Mouse (Mus musculus) spleen, adult 18-20 months (tissue): ENCODE data around the gene Jmjd4.
A peak's percentile ranks its signal among the peaks of the same experiment; 100 is the strongest.

Experiments used
- DNase-seq, 2 experiments: peaks; one replicate each; pipeline ENCODE4 v3.0.0; 2022; ENCODE audit warnings: mixed read lengths in 2 of 2

The Jmjd4 gene

GRCm38 (mm10) chr11:59449741-59450229, at the start of gene Jmjd4:
Gene Jmjd4 (plus strand): TSS chr11:59450045.
- peak; percentile 85 to 91 for DNase-seq

GRCm38 (mm10) chr11:59400876-59401275, 49.0 kb upstream of the Jmjd4 start:
- DNase-seq, result no peak

- DNase-seq, result no peak
Measured at GRCm38 (mm10) chr11:59405761-59406160, 44.1 kb upstream of the Jmjd4 start.

- no peak for DNase-seq
Measured at GRCm38 (mm10) chr11:59410851-59411250, 39.0 kb upstream of the Jmjd4 start.

GRCm38 (mm10) chr11:59412058-59412457, 37.8 kb upstream of the Jmjd4 start:
- no peak for DNase-seq

- DNase-seq, result no peak
Measured at GRCm38 (mm10) chr11:59412999-59413863, 36.6 kb upstream of the Jmjd4 start.

GRCm38 (mm10) chr11:59418708-59419107, 31.1 kb upstream of the Jmjd4 start:
- DNase-seq, result no peak

- DNase-seq, result no peak
Measured at GRCm38 (mm10) chr11:59421436-59421835, 28.4 kb upstream of the Jmjd4 start.

GRCm38 (mm10) chr11:59421967-59422366, 27.9 kb upstream of the Jmjd4 start:
- no peak for DNase-seq

GRCm38 (mm10) chr11:59423010-59423588, 26.7 kb upstream of the Jmjd4 start:
- DNase-seq, result no peak

- peak; percentile 14 to 25 for DNase-seq
Measured at GRCm38 (mm10) chr11:59425671-59426101, 24.2 kb upstream of the Jmjd4 start.

GRCm38 (mm10) chr11:59428057-59428660, 21.7 kb upstream of the Jmjd4 start:
- DNase-seq, result no peak

- DNase-seq, result no peak
Measured at GRCm38 (mm10) chr11:59429959-59430358, 19.9 kb upstream of the Jmjd4 start.

- no peak for DNase-seq
Measured at GRCm38 (mm10) chr11:59432261-59432660, 17.6 kb upstream of the Jmjd4 start.

GRCm38 (mm10) chr11:59437954-59438353, 11.9 kb upstream of the Jmjd4 start:
- DNase-seq, result no peak

GRCm38 (mm10) chr11:59443102-59443501, 6.7 kb upstream of the Jmjd4 start:
- DNase-seq, result no peak

- no peak for DNase-seq
Measured at GRCm38 (mm10) chr11:59450230-59450771, 456 bp downstream of the Jmjd4 start.

- DNase-seq, result no peak
Measured at GRCm38 (mm10) chr11:59451086-59451485, 1.2 kb downstream of the Jmjd4 start, which contains the start of gene Snap47. Gene Snap47 (minus strand): TSS chr11:59451186.

- no peak for DNase-seq
Measured at GRCm38 (mm10) chr11:59456346-59456745, 6.5 kb downstream of the Jmjd4 start.

- DNase-seq, result no peak
Measured at GRCm38 (mm10) chr11:59456891-59457290, 7.0 kb downstream of the Jmjd4 start.

GRCm38 (mm10) chr11:59458973-59459372, 9.1 kb downstream of the Jmjd4 start:
- no peak for DNase-seq

GRCm38 (mm10) chr11:59460459-59460858, 10.6 kb downstream of the Jmjd4 start:
- DNase-seq, result no peak
